Mouse (Mus musculus): ENCODE measurements at regions not wholly inside any gene's neighbourhood (a gene's known extent, or its start where the extent isn't known, plus 50 kb on each side); places are given as distances from the start of the nearest gene placed in this dataset.

GRCm38 (mm10) chr1:119157171-119157700, 103.8 kb upstream of the Gli2 start:
- intact Hi-C loops (cut with DNase I), result no loop called here
- no peak for TF ChIP-seq CTCF (IDR thresholded peaks at IDR 0.05)
- Histone ChIP-seq H3K27ac (no peak overlapping the region), H3K4me3 (no peak overlapping the region)
- DNase-seq, result no peak

- intact Hi-C loops (cut with DNase I), result no loop called here
- H3K27ac ChIP-seq, result no peak overlapping the region; the same call in 1 of the 2 replicates
- DNase-seq, result no peak
- H3K4me3 ChIP-seq, result no peak overlapping the region
- no peak for TF ChIP-seq CTCF (IDR thresholded peaks at IDR 0.05)
Observed at GRCm38 (mm10) chr1:119153619-119154018, 100.2 kb upstream of the Gli2 start.

GRCm38 (mm10) chr1:119152776-119153175, 99.4 kb upstream of the Gli2 start:
- peak; percentile 24 for DNase-seq
- no peak overlapping the region for H3K27ac ChIP-seq
- H3K4me3 ChIP-seq, result no peak overlapping the region
- TF ChIP-seq CTCF (IDR thresholded peaks at IDR 0.05), result no peak
- intact Hi-C loops (cut with DNase I), result no loop called here

GRCm38 (mm10) chr1:119147506-119147905, 94.1 kb upstream of the Gli2 start:
- no peak overlapping the region for H3K27ac ChIP-seq
- DNase-seq, result no peak
- no peak for TF ChIP-seq CTCF (IDR thresholded peaks at IDR 0.05)
- H3K4me3 ChIP-seq, result no peak overlapping the region
- intact Hi-C loops (cut with DNase I), result no loop called here

GRCm38 (mm10) chr1:119143808-119144207, 90.4 kb upstream of the Gli2 start:
- intact Hi-C loops (cut with DNase I), result no loop called here
- H3K27ac ChIP-seq, result no peak overlapping the region
- DNase-seq, result no peak
- no peak for TF ChIP-seq CTCF (IDR thresholded peaks at IDR 0.05)
- no peak overlapping the region for H3K4me3 ChIP-seq

- DNase-seq, result no peak
- intact Hi-C loops (cut with DNase I), result no loop called here
Observed at GRCm38 (mm10) chr1:119129039-119129438, 75.6 kb upstream of the Gli2 start.

GRCm38 (mm10) chr1:119125561-119125960, 72.1 kb upstream of the Gli2 start:
- H3K27ac ChIP-seq, result no peak overlapping the region
- no peak for TF ChIP-seq CTCF (IDR thresholded peaks at IDR 0.05)
- no peak overlapping the region for H3K4me3 ChIP-seq
- intact Hi-C loops (cut with DNase I), result no loop called here
- no peak for DNase-seq

More at GRCm38 (mm10) chr1:119129039-119129438, 75.6 kb upstream of the Gli2 start:
- no peak for TF ChIP-seq CTCF (IDR thresholded peaks at IDR 0.05)
- H3K27ac ChIP-seq, result no peak overlapping the region
- no peak overlapping the region for H3K4me3 ChIP-seq

GRCm38 (mm10) chr1:119124798-119125197, 71.4 kb upstream of the Gli2 start:
- intact Hi-C loops (cut with DNase I), result no loop called here
- no peak overlapping the region for H3K27ac ChIP-seq

GRCm38 (mm10) chr1:119124063-119124462, 70.6 kb upstream of the Gli2 start:
- Histone ChIP-seq H3K4me3 (no peak overlapping the region), H3K27ac (no peak overlapping the region)
- DNase-seq, result no peak
- no peak for TF ChIP-seq CTCF (IDR thresholded peaks at IDR 0.05)
- intact Hi-C loops (cut with DNase I), result no loop called here

More at GRCm38 (mm10) chr1:119124798-119125197, 71.4 kb upstream of the Gli2 start:
- no peak for DNase-seq
- no peak for TF ChIP-seq CTCF (IDR thresholded peaks at IDR 0.05)
- no peak overlapping the region for H3K4me3 ChIP-seq

GRCm38 (mm10) chr1:119123402-119123801, 70.0 kb upstream of the Gli2 start:
- no peak overlapping the region for H3K27ac ChIP-seq
- DNase-seq, result no peak
- no peak for TF ChIP-seq CTCF (IDR thresholded peaks at IDR 0.05)
- intact Hi-C loops (cut with DNase I), result no loop called here
- no peak overlapping the region for H3K4me3 ChIP-seq

- no peak for TF ChIP-seq CTCF (IDR thresholded peaks at IDR 0.05)
- DNase-seq, result no peak
- intact Hi-C loops (cut with DNase I), result no loop called here
- H3K27ac ChIP-seq, result no peak overlapping the region
- H3K4me3 ChIP-seq, result no peak overlapping the region
Observed at GRCm38 (mm10) chr1:119122975-119123374, 69.6 kb upstream of the Gli2 start.

- intact Hi-C loops (cut with DNase I), result no loop called here
- no peak for TF ChIP-seq CTCF (IDR thresholded peaks at IDR 0.05)
- no peak for DNase-seq
- Histone ChIP-seq H3K4me3 (no peak overlapping the region), H3K27ac (no peak overlapping the region)
Observed at GRCm38 (mm10) chr1:119119863-119120569, 66.6 kb upstream of the Gli2 start.

GRCm38 (mm10) chr1:119115106-119115674, 61.8 kb upstream of the Gli2 start:
- no peak for TF ChIP-seq CTCF (IDR thresholded peaks at IDR 0.05)
- intact Hi-C loops (cut with DNase I), result no loop called here
- Histone ChIP-seq H3K27ac (no peak overlapping the region), H3K4me3 (no peak overlapping the region)
- no peak for DNase-seq

- Histone ChIP-seq H3K27ac (no peak overlapping the region), H3K4me3 (no peak overlapping the region)
- TF ChIP-seq CTCF (IDR thresholded peaks at IDR 0.05), result no peak
- no peak for DNase-seq
- intact Hi-C loops (cut with DNase I), result no loop called here
Observed at GRCm38 (mm10) chr1:119108578-119108977, 55.2 kb upstream of the Gli2 start.

All from gastrocnemius, adult 2 months (tissue).